Mouse (Mus musculus): ENCODE measurements at regions not wholly inside any gene's neighbourhood (a gene's known extent, or its start where the extent isn't known, plus 50 kb on each side); places are given as distances from the start of the nearest gene placed in this dataset.

DNA sequence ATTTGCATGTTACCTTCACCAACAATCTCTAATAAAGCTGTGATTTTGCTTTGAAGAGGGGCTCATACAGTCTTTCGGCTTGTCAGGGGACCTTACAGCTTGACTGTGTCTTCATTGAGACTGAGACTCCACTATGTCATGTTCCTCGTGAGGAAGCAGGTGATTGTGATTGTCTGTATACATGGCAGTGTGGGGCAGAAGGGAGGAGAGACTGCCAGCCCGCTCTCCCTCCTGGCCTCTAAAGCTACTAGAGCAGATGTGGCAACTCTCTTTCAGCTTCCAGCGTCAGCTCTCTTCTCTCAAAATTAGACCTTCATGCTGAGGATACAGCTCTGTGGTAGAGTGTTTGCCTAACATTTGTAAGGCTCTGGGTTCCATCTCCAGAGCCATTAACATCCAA, 73.5 kb upstream of the Tmem178 start:
- TF ChIP-seq CTCF (IDR thresholded peaks at IDR 0.05; ENCODE audit: extremely low read depth, insufficient read length, insufficient replicate concordance, low read depth, low read length) = no peak
- TF ChIP-seq POLR2A (IDR thresholded peaks at IDR 0.05; ENCODE audit: low read depth, low read length) = no peak

All from small intestine, adult 2 months (tissue).